Mouse (Mus musculus): ENCODE data around the gene Mgat5.

Mgat5 gene

GRCm38 (mm10) chr1:127204817-127205485, at the start of gene Mgat5:
Gene Mgat5 (plus strand): TSS chr1:127205015.
- peak; percentile 31 for DNase-seq (ENCODE audit: low read depth, low spot score)

GRCm38 (mm10) chr1:127160118-127160760, 44.6 kb upstream of the Mgat5 start:
- DNase-seq (ENCODE audit: low read depth, low spot score) = no peak

GRCm38 (mm10) chr1:127164589-127165160, 40.1 kb upstream of the Mgat5 start:
- DNase-seq (ENCODE audit: low read depth, low spot score) = no peak

GRCm38 (mm10) chr1:127166521-127166920, 38.3 kb upstream of the Mgat5 start:
- DNase-seq (ENCODE audit: low read depth, low spot score) = no peak

- no peak for DNase-seq (ENCODE audit: low read depth, low spot score)
Observed at GRCm38 (mm10) chr1:127167586-127167985, 37.2 kb upstream of the Mgat5 start.

- DNase-seq (ENCODE audit: low read depth, low spot score) = no peak
Observed at GRCm38 (mm10) chr1:127168205-127168604, 36.6 kb upstream of the Mgat5 start.

GRCm38 (mm10) chr1:127169516-127169915, 35.3 kb upstream of the Mgat5 start:
- no peak for DNase-seq (ENCODE audit: low read depth, low spot score)

GRCm38 (mm10) chr1:127171361-127171760, 33.5 kb upstream of the Mgat5 start:
- DNase-seq (ENCODE audit: low read depth, low spot score) = no peak

GRCm38 (mm10) chr1:127173448-127173847, 31.4 kb upstream of the Mgat5 start:
- DNase-seq (ENCODE audit: low read depth, low spot score) = no peak

GRCm38 (mm10) chr1:127192396-127192795, 12.4 kb upstream of the Mgat5 start:
- no peak for DNase-seq (ENCODE audit: low read depth, low spot score)

- DNase-seq (ENCODE audit: low read depth, low spot score) = no peak
Observed at GRCm38 (mm10) chr1:127199186-127199585, 5.6 kb upstream of the Mgat5 start.

GRCm38 (mm10) chr1:127202360-127202759, 2.5 kb upstream of the Mgat5 start:
- no peak for DNase-seq (ENCODE audit: low read depth, low spot score)

GRCm38 (mm10) chr1:127203231-127203764, 1.5 kb upstream of the Mgat5 start:
- DNase-seq (ENCODE audit: low read depth, low spot score) = no peak

- no peak for DNase-seq (ENCODE audit: low read depth, low spot score)
Observed at GRCm38 (mm10) chr1:127205501-127206019, 745 bp downstream of the Mgat5 start.

- DNase-seq (ENCODE audit: low read depth, low spot score) = no peak
Observed at GRCm38 (mm10) chr1:127206020-127206641, 1.3 kb downstream of the Mgat5 start.

GRCm38 (mm10) chr1:127206881-127207555, 2.2 kb downstream of the Mgat5 start:
- DNase-seq (ENCODE audit: low read depth, low spot score) = no peak

GRCm38 (mm10) chr1:127208167-127208566, 3.4 kb downstream of the Mgat5 start:
- DNase-seq (ENCODE audit: low read depth, low spot score) = no peak

- no peak for DNase-seq (ENCODE audit: low read depth, low spot score)
Observed at GRCm38 (mm10) chr1:127212812-127213211, 8.0 kb downstream of the Mgat5 start.

GRCm38 (mm10) chr1:127213434-127213833, 8.6 kb downstream of the Mgat5 start:
- DNase-seq (ENCODE audit: low read depth, low spot score) = no peak

- no peak for DNase-seq (ENCODE audit: low read depth, low spot score)
Observed at GRCm38 (mm10) chr1:127214585-127215232, 9.9 kb downstream of the Mgat5 start.

GRCm38 (mm10) chr1:127216979-127217378, 12.2 kb downstream of the Mgat5 start:
- no peak for DNase-seq (ENCODE audit: low read depth, low spot score)
